Comparison of ENCODE assay signal across 8 mouse cellular contexts in genomic region chr6:67318451-67318850, GRCm38 (mm10). TPM values are rescaled to one million over a fixed set of nuclear protein-coding genes. Genes with fewer than 3 reads are reported as not detected.
DNase-seq lines count a peak whose midpoint lies in the region; ATAC-seq lines count a peak whose summit lies in the region.

No protein-coding gene starts in this region.

- intact Hi-C loops in heart, postnatal 36 days (cut with DNase I), result loop anchor here (1.0 to 5.0 kb wide), 3 partner anchors 120 to 356 kb away; no protein-coding TSS in a partner anchor

- H3K4me1 ChIP-seq in forebrain, embryonic 14.5 days (ENCODE audit: control insufficient read depth, insufficient read depth, low read length), result no peaks in the 10 kb centered on the region

- H3K9me3 ChIP-seq in forebrain, embryonic 14.5 days (replicated peaks; ENCODE audit: control insufficient read depth, low read length), result no peaks in the 10 kb centered on the region

- H3K9ac ChIP-seq in forebrain, embryonic 14.5 days (ENCODE audit: low read length), result no peak overlapping the region

- H3K27ac ChIP-seq in forebrain, embryonic 14.5 days (ENCODE audit: low read depth, low read length), result no peak overlapping the region

- WGBS in forebrain, embryonic 14.5 days, result 33% methylated on average over 10 of the region's 10 CpGs

- no peaks in the 10 kb centered on the region for H3K36me3 ChIP-seq in forebrain, embryonic 14.5 days (ENCODE audit: control insufficient read depth, insufficient read depth, low read length)

- H3K27me3 ChIP-seq in forebrain, embryonic 14.5 days (replicated peaks; ENCODE audit: control insufficient read depth, insufficient read depth, low read length), result no peaks in the 10 kb centered on the region

- no peak overlapping the region for H3K4me2 ChIP-seq in forebrain, embryonic 14.5 days (ENCODE audit: low read length)

- peak; percentile 79 for DNase-seq in NIH3T3 (ENCODE audit: low read depth)
- peak; percentile 70 for DNase-seq in forebrain, embryonic 14.5 days (ENCODE audit: low spot score)
- peak; percentile 55 to 68 for DNase-seq in heart, postnatal 36 days
- peak; percentile 30 for DNase-seq in layer of hippocampus, adult 9-10 months (ENCODE audit: low spot score)
- DNase-seq in lung, postnatal 14 days, result peak; percentile 77
- DNase-seq in right cerebral cortex, postnatal 25 days, result peak; percentile 56
- peak; percentile 85 for DNase-seq in urinary bladder, postnatal 14 days (ENCODE audit: low spot score)

- no peak overlapping the region for H3K4me3 ChIP-seq in forebrain, embryonic 14.5 days (ENCODE audit: low read depth, low read length)

- ATAC-seq in cerebellum, adult (ENCODE audit: insufficient number of reproducible peaks, low FRiP score, low TSS enrichment), result peak; percentile 75; the same call in 1 of the 2 replicates
- peak; percentile 83; the same call in 1 of the 2 replicates for ATAC-seq in forebrain, embryonic 14.5 days

RNA-seq across cellular contexts. Expression of gene Il12rb2, which starts 57.5 kb away (rescaled TPM):
- polyA plus RNA-seq in forebrain, embryonic 14.5 days (2014; fragmentation: Nextera tagmentation; extraction: Ambion mirVana), result 0.10 TPM in 1 of 2 replicates, not detected in the other
- total RNA-seq in heart, postnatal 36 days (2021), result under 1 TPM; 0.14 TPM

Comparison
In these comparisons a context has a peak if more than half of its experiments do, and no peak if none do; other contexts are left out.
1. DNase-seq: peak in every context shown above with its lines; median percentile 85 in urinary bladder, postnatal 14 days; 79 in NIH3T3; 77 in lung, postnatal 14 days; 70 in forebrain, embryonic 14.5 days; 62 in heart, postnatal 36 days; 56 in right cerebral cortex, postnatal 25 days; 30 in layer of hippocampus, adult 9-10 months.